Mouse (Mus musculus) spleen, adult 10 weeks (tissue): ENCODE data around the gene Lrig3. TPM values are rescaled to one million over a fixed set of nuclear protein-coding genes. Genes with fewer than 3 reads are reported as not detected.

Experiments
- polyA plus RNA-seq: library from polyadenylated mRNA; stranded (reverse); fragments of 350-450 nt; fragmentation: Illumina TruSeq; extraction: RNeasy Lipid Tissue Mini Kit (QIAGEN cat#74804); gene quantifications from one replicate; pipeline ENCODE4 v1.2.3, GENCODE M21; 2015; ENCODE audit warnings: low replicate concordance; ENCODE audit not compliant: insufficient read depth

Lrig3 gene
- 1.5 TPM for polyA plus RNA-seq

DNA sequence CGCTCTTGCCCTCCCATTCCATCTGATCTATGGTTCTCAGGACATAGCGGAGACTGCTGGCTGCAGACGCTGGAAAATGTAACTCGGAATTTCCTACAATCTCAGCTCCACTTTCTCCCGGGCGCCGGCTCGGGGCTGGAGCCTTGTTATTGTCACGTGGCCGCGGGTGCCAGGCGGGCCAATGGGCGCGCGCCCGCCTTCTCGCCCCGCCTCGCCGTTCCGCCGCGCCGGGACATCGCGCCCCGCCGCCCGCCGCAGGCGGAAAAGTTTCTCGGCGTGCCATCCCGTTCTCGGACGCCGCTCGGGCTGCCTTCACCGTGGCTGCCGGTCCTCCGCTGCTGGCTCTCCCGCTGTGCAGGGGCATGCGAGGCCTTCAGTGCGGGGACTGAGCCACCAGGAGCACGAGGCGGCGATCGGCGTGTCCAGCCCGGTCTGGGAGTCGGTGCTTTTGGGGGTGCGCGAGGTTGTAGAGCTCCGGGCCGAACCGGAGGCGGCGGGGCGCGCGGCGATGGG, at the start of gene Lrig3:
Gene Lrig3, plus strand, starts transcription at position 201 of the 513 bp plus-strand sequence.

